Mouse (Mus musculus): ENCODE results near the gene Scn4b. TPM values are rescaled to one million over a fixed set of nuclear protein-coding genes. Genes with fewer than 3 reads are reported as not detected.

The Scn4b gene
- polyA plus RNA-seq, 1 experiment from 2014 or later, result 2.0 TPM

GRCm38 (mm10) chr9:45117741-45118431 is 20.3 kb upstream of the Scn4b start, which contains the start of gene Scn2b:
TSS of gene Scn2b (plus strand) at chr9:45117782.
- peak; percentile 74 for DNase-seq (ENCODE audit: low spot score)
- H3K27ac ChIP-seq, result peak within 1 kb of the TSS; percentile 95
- no peaks in the 10 kb centered on the region for H3K9me3 ChIP-seq (replicated peaks)
- H3K27me3 ChIP-seq (ENCODE audit: low read depth, poor library complexity, severe bottlenecking), result no peaks in the 10 kb centered on the region
- H3K4me1 ChIP-seq, result peaks cover 75% of the 10 kb centered on the region
- 1% methylated on average over 13 of the region's 13 CpGs for WGBS
- peak within 1 kb of the TSS; percentile 69 for H3K4me3 ChIP-seq
- no peaks in the 10 kb centered on the region; the same call in 1 of the 2 replicates for H3K36me3 ChIP-seq

GRCm38 (mm10) chr9:45118552-45118951 is 19.6 kb upstream of the Scn4b start:
- no peaks in the 10 kb centered on the region for H3K27me3 ChIP-seq (ENCODE audit: low read depth, poor library complexity, severe bottlenecking)
- peak overlapping the region; percentile 95 for H3K27ac ChIP-seq

GRCm38 (mm10) chr9:45119316-45119953 is 18.8 kb upstream of the Scn4b start:
- H3K4me1 ChIP-seq, result peaks cover 73% of the 10 kb centered on the region
- DNase-seq (ENCODE audit: low spot score), result no peak
- peak overlapping the region; percentile 69 for H3K4me3 ChIP-seq
- H3K27me3 ChIP-seq (ENCODE audit: low read depth, poor library complexity, severe bottlenecking), result no peaks in the 10 kb centered on the region
- H3K36me3 ChIP-seq, result peaks cover under 1% of the 10 kb centered on the region
- H3K9me3 ChIP-seq (replicated peaks), result no peaks in the 10 kb centered on the region
- H3K27ac ChIP-seq, result peak overlapping the region; percentile 95; the same call in 1 of the 2 replicates
- 95% methylated on average over 8 of the region's 8 CpGs for WGBS

More at GRCm38 (mm10) chr9:45118552-45118951, 19.6 kb upstream of the Scn4b start:
- WGBS, result 23% methylated on average over 10 of the region's 10 CpGs
- no peak for DNase-seq (ENCODE audit: low spot score)
- peak overlapping the region; percentile 69 for H3K4me3 ChIP-seq
- H3K9me3 ChIP-seq (replicated peaks), result no peaks in the 10 kb centered on the region
- peaks cover 75% of the 10 kb centered on the region for H3K4me1 ChIP-seq
- no peaks in the 10 kb centered on the region; the same call in 1 of the 2 replicates for H3K36me3 ChIP-seq

GRCm38 (mm10) chr9:45119954-45120530 is 18.2 kb upstream of the Scn4b start:
- Histone ChIP-seq H3K36me3 (peaks cover 7% of the 10 kb centered on the region), H3K9me3 (replicated peaks) (no peaks in the 10 kb centered on the region), H3K27ac (no peak overlapping the region), H3K27me3 (ENCODE audit: low read depth, poor library complexity, severe bottlenecking) (no peaks in the 10 kb centered on the region), H3K4me1 (peaks cover 69% of the 10 kb centered on the region), H3K4me3 (no peak overlapping the region)
- no peak for DNase-seq (ENCODE audit: low spot score)
- WGBS, result 86% methylated on average over 14 of the region's 14 CpGs

- Histone ChIP-seq H3K27ac (no peak overlapping the region), H3K36me3 (peaks cover 12% of the 10 kb centered on the region), H3K27me3 (ENCODE audit: low read depth, poor library complexity, severe bottlenecking) (no peaks in the 10 kb centered on the region), H3K4me3 (no peak overlapping the region), H3K9me3 (replicated peaks) (no peaks in the 10 kb centered on the region), H3K4me1 (peaks cover 64% of the 10 kb centered on the region)
- DNase-seq (ENCODE audit: low spot score), result no peak
- 81% methylated on average over 6 of the region's 6 CpGs for WGBS
Observed at GRCm38 (mm10) chr9:45120567-45120966, 17.6 kb upstream of the Scn4b start.

- WGBS, result 45% methylated on average over 6 of the region's 6 CpGs
- Histone ChIP-seq H3K9me3 (replicated peaks) (no peaks in the 10 kb centered on the region), H3K27me3 (ENCODE audit: low read depth, poor library complexity, severe bottlenecking) (no peaks in the 10 kb centered on the region), H3K27ac (no peak overlapping the region), H3K4me1 (peaks cover 59% of the 10 kb centered on the region), H3K4me3 (no peak overlapping the region), H3K36me3 (peaks cover 17% of the 10 kb centered on the region)
- no peak for DNase-seq (ENCODE audit: low spot score)
Observed at GRCm38 (mm10) chr9:45121001-45121400, 17.2 kb upstream of the Scn4b start.

GRCm38 (mm10) chr9:45121769-45122168 is 16.4 kb upstream of the Scn4b start:
- peak; percentile 85 for DNase-seq (ENCODE audit: low spot score)
- H3K27me3 ChIP-seq (ENCODE audit: low read depth, poor library complexity, severe bottlenecking), result no peaks in the 10 kb centered on the region
- no peaks in the 10 kb centered on the region for H3K9me3 ChIP-seq (replicated peaks)
- peaks cover 59% of the 10 kb centered on the region for H3K4me1 ChIP-seq
- whole genome bisulfite sequencing, result 4% methylated on average over 10 of the region's 10 CpGs
- H3K27ac ChIP-seq, result peak overlapping the region; percentile 71
- peak overlapping the region; percentile 25 for H3K4me3 ChIP-seq
- peaks cover 24% of the 10 kb centered on the region for H3K36me3 ChIP-seq

GRCm38 (mm10) chr9:45122209-45122761 is 15.9 kb upstream of the Scn4b start:
- H3K27ac ChIP-seq, result peak overlapping the region; percentile 71
- WGBS, result 36% methylated on average over 9 of the region's 9 CpGs
- no peak for DNase-seq (ENCODE audit: low spot score)
- peaks cover 29% of the 10 kb centered on the region for H3K36me3 ChIP-seq
- H3K9me3 ChIP-seq (replicated peaks), result no peaks in the 10 kb centered on the region
- H3K27me3 ChIP-seq (ENCODE audit: low read depth, poor library complexity, severe bottlenecking), result no peaks in the 10 kb centered on the region
- peaks cover 57% of the 10 kb centered on the region for H3K4me1 ChIP-seq
- H3K4me3 ChIP-seq, result peak overlapping the region; percentile 25

- no peaks in the 10 kb centered on the region for H3K9me3 ChIP-seq (replicated peaks)
- H3K27ac ChIP-seq, result no peak overlapping the region
- no peak overlapping the region for H3K4me3 ChIP-seq
- WGBS, result 92% methylated on average over 14 of the region's 14 CpGs
- H3K27me3 ChIP-seq (ENCODE audit: low read depth, poor library complexity, severe bottlenecking), result no peaks in the 10 kb centered on the region
- DNase-seq (ENCODE audit: low spot score), result no peak
- peaks cover 39% of the 10 kb centered on the region for H3K36me3 ChIP-seq
- peaks cover 39% of the 10 kb centered on the region for H3K4me1 ChIP-seq
Observed at GRCm38 (mm10) chr9:45125211-45125610, 13.0 kb upstream of the Scn4b start.

- peaks cover 23% of the 10 kb centered on the region for H3K4me1 ChIP-seq
- DNase-seq (ENCODE audit: low spot score), result no peak
- no peaks in the 10 kb centered on the region for H3K9me3 ChIP-seq (replicated peaks)
- WGBS, result 65% methylated on average over 7 of the region's 7 CpGs
- H3K27ac ChIP-seq, result no peak overlapping the region
- H3K4me3 ChIP-seq, result no peak overlapping the region
- H3K36me3 ChIP-seq, result peaks cover 39% of the 10 kb centered on the region
- H3K27me3 ChIP-seq (ENCODE audit: low read depth, poor library complexity, severe bottlenecking), result no peaks in the 10 kb centered on the region
Observed at GRCm38 (mm10) chr9:45126941-45127340, 11.3 kb upstream of the Scn4b start.

GRCm38 (mm10) chr9:45130119-45130518 is 8.1 kb upstream of the Scn4b start:
- Histone ChIP-seq H3K4me3 (no peak overlapping the region), H3K4me1 (peaks cover 37% of the 10 kb centered on the region), H3K9me3 (replicated peaks) (no peaks in the 10 kb centered on the region), H3K27ac (no peak overlapping the region), H3K27me3 (ENCODE audit: low read depth, poor library complexity, severe bottlenecking) (0 out of 2 replicates have a peak, but pooled peaks cover 5% of the 10 kb centered on the region), H3K36me3 (peaks cover 31% of the 10 kb centered on the region)
- no peak for DNase-seq (ENCODE audit: low spot score)
- WGBS, result 87% methylated on average over 3 of the region's 3 CpGs

- 23% methylated on average over 5 of the region's 5 CpGs for WGBS
- Histone ChIP-seq H3K27ac (no peak overlapping the region), H3K36me3 (peaks cover 4% of the 10 kb centered on the region; the same call in 1 of the 2 replicates), H3K4me3 (no peak overlapping the region), H3K27me3 (ENCODE audit: low read depth, poor library complexity, severe bottlenecking) (peaks cover 28% of the 10 kb centered on the region; the same call in 1 of the 2 replicates), H3K9me3 (replicated peaks) (no peaks in the 10 kb centered on the region), H3K4me1 (peaks cover 63% of the 10 kb centered on the region)
- DNase-seq (ENCODE audit: low spot score), result peak; percentile 72
Observed at GRCm38 (mm10) chr9:45133484-45134310, 4.5 kb upstream of the Scn4b start.
